ENCODE assay signal across 8 mouse cellular contexts in the genomic region with DNA sequence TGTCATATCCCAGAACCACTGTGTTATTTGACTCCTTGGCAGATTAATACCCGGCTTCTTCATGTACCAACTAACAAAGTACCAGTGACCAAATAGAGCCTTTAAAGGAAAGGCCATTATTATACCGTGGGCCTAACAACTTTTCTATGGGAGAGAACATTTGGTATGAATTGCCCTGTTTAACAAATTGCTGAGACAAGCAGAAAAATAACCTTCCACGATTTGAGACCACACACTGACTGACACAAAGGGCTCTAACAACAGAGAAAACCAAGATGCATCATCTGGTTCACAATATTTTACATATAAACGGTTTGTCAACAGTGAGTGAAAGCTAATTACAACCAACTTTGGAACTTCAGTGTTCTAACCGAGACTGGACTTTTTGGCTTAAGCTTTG. TPM values are rescaled to one million over a fixed set of nuclear protein-coding genes. Genes with fewer than 3 reads are reported as not detected.
A peak's percentile ranks its signal among the peaks of the same experiment; 100 is the strongest.
DNase-seq lines count a peak whose midpoint lies in the region; ATAC-seq and TF ChIP-seq lines count a peak whose summit lies in the region.

No protein-coding gene starts in this region.

- no peak for TF ChIP-seq EP300 in lung, postnatal 0 days (IDR thresholded peaks at IDR 0.05)

- peak overlapping the region; percentile 93 for H3K4me3 ChIP-seq in lung, postnatal 0 days (ENCODE audit: low read depth, low read length)
- H3K4me3 ChIP-seq in limb, embryonic 11.5 days (ENCODE audit: low read depth, low read length): peak overlapping the region; percentile 89; the same call in 1 of the 2 replicates
- H3K4me3 ChIP-seq in stomach, embryonic 15.5 days (replicated peaks): peak overlapping the region; percentile 97

- peak overlapping the region; percentile 80 for H3K4me2 ChIP-seq in lung, postnatal 0 days (replicated peaks; ENCODE audit: low read depth, low read length)
- H3K4me2 ChIP-seq in limb, embryonic 11.5 days (ENCODE audit: low read depth, severe bottlenecking): peak overlapping the region; percentile 78
- H3K4me2 ChIP-seq in stomach, embryonic 15.5 days: peak overlapping the region; percentile 75

- WGBS in lung, postnatal 0 days: 14% methylated on average over 5 of the region's 5 CpGs
- 19% methylated on average over 5 of the region's 5 CpGs for WGBS in limb, embryonic 11.5 days
- 13% methylated on average over 5 of the region's 5 CpGs for WGBS in stomach, embryonic 15.5 days

- H3K9me3 ChIP-seq in lung, postnatal 0 days (ENCODE audit: low read length): no peaks in the 10 kb centered on the region
- no peaks in the 10 kb centered on the region; the same call in 1 of the 2 replicates for H3K9me3 ChIP-seq in limb, embryonic 11.5 days (ENCODE audit: control insufficient read depth, low read length)
- no peaks in the 10 kb centered on the region for H3K9me3 ChIP-seq in stomach, embryonic 15.5 days

- H3K36me3 ChIP-seq in lung, postnatal 0 days (ENCODE audit: insufficient read depth, low read length): peaks cover 3% of the 10 kb centered on the region; the same call in 1 of the 2 replicates
- H3K36me3 ChIP-seq in limb, embryonic 11.5 days (ENCODE audit: control insufficient read depth, insufficient read depth, low read length): no peaks in the 10 kb centered on the region
- peaks cover 7% of the 10 kb centered on the region; the same call in 1 of the 2 replicates for H3K36me3 ChIP-seq in stomach, embryonic 15.5 days

- DNase-seq in CD4-positive, CD25-positive, alpha-beta regulatory T cell, adult 2 months (ENCODE audit: low read depth, low spot score): peak; percentile 3
- DNase-seq in lung, postnatal 0 days (ENCODE audit: low spot score): no peak
- no peak for DNase-seq in lung, postnatal 10 days
- DNase-seq in limb, embryonic 11.5 days (ENCODE audit: low spot score): no peak
- DNase-seq in gastrocnemius, postnatal 36 days: no peak
- DNase-seq in gastrocnemius, adult 8-10 months (ENCODE audit: low spot score in 2 of 2): no peak

- H3K9ac ChIP-seq in lung, postnatal 0 days (replicated peaks; ENCODE audit: low read depth): peak overlapping the region; percentile 92; the same call in 1 of the 2 replicates
- no peak overlapping the region for H3K9ac ChIP-seq in limb, embryonic 11.5 days (ENCODE audit: low read length)
- H3K9ac ChIP-seq in stomach, embryonic 15.5 days: peak overlapping the region; percentile 95; the same call in 1 of the 2 replicates

- TF ChIP-seq CTCF in lung, postnatal 0 days (IDR thresholded peaks at IDR 0.05): no peak

- ATAC-seq in CD4-positive, CD25-positive, alpha-beta regulatory T cell, adult 4 months: no peak
- no peak for ATAC-seq in lung, postnatal 0 days
- ATAC-seq in limb, embryonic 11.5 days (ENCODE audit: insufficient number of reproducible peaks, low FRiP score, low TSS enrichment, low read depth): no peak
- no peak for ATAC-seq in stomach, embryonic 15.5 days (ENCODE audit: insufficient read depth, low FRiP score, low read depth)

- no peak overlapping the region for H3K27ac ChIP-seq in lung, postnatal 0 days (ENCODE audit: low read length)
- no peak overlapping the region for H3K27ac ChIP-seq in limb, embryonic 11.5 days (replicated peaks; ENCODE audit: low read depth, low read length)
- H3K27ac ChIP-seq in stomach, embryonic 15.5 days: no peak overlapping the region

- peaks cover 4% of the 10 kb centered on the region; the same call in 1 of the 2 replicates for H3K4me1 ChIP-seq in lung, postnatal 0 days (ENCODE audit: insufficient read depth, low read depth, low read length)
- no peaks in the 10 kb centered on the region for H3K4me1 ChIP-seq in limb, embryonic 11.5 days (ENCODE audit: control insufficient read depth, insufficient read depth, low read length)
- peaks cover 3% of the 10 kb centered on the region; the same call in 1 of the 2 replicates for H3K4me1 ChIP-seq in stomach, embryonic 15.5 days

- no peaks in the 10 kb centered on the region for H3K27me3 ChIP-seq in lung, postnatal 0 days (replicated peaks; ENCODE audit: insufficient read depth, low read length)
- no peaks in the 10 kb centered on the region for H3K27me3 ChIP-seq in limb, embryonic 11.5 days (ENCODE audit: control insufficient read depth, insufficient read depth, low read length)
- H3K27me3 ChIP-seq in stomach, embryonic 15.5 days (replicated peaks): no peaks in the 10 kb centered on the region

- intact Hi-C loops in gastrocnemius, postnatal 36 days (cut with DNase I): no loop called here

RNA-seq across cellular contexts. Expression of a gene that starts 1.0 kb away (rescaled TPM):
- polyA plus RNA-seq in CD4-positive, CD25-positive, alpha-beta regulatory T cell, adult 4 months (2017; shearing (Covaris generic)): 10 to 100 TPM; 12.9 to 13.7 TPM
- 78.8 and 81.5 TPM in 2 replicates for polyA plus RNA-seq in lung, postnatal 0 days (2015; fragmentation: Nextera tagmentation; extraction: Ambion mirVana)
- polyA plus RNA-seq in limb, embryonic 11.5 days (2014; fragmentation: Nextera tagmentation; extraction: Ambion mirVana): 55.5 and 73.6 TPM in 2 replicates
- 94.8 and 99.4 TPM in 2 replicates for polyA plus RNA-seq in stomach, embryonic 15.5 days (2015; fragmentation: Nextera tagmentation; extraction: Ambion mirVana)
- total RNA-seq in gastrocnemius, postnatal 36 days (2021): 10 to 100 TPM; 69.0 to 73.0 TPM
- total RNA-seq in gastrocnemius, adult 8-10 months (2022): 10 to 100 TPM; 66.4 to 84.8 (median 75.7) TPM

RNA-seq across cellular contexts. Expression of a gene that starts 25.4 kb away (rescaled TPM):
- 1 to 10 TPM in 1 of 2 experiments, not detected in 1; 1.6 TPM for polyA plus RNA-seq in CD4-positive, CD25-positive, alpha-beta regulatory T cell, adult 4 months (2017; shearing (Covaris generic))
- polyA plus RNA-seq in lung, postnatal 0 days (2015; fragmentation: Nextera tagmentation; extraction: Ambion mirVana): 2.5 and 3.5 TPM in 2 replicates
- polyA plus RNA-seq in limb, embryonic 11.5 days (2014; fragmentation: Nextera tagmentation; extraction: Ambion mirVana): 14.7 and 15.7 TPM in 2 replicates
- 14.2 and 17.3 TPM in 2 replicates for polyA plus RNA-seq in stomach, embryonic 15.5 days (2015; fragmentation: Nextera tagmentation; extraction: Ambion mirVana)
- total RNA-seq in gastrocnemius, postnatal 36 days (2021): 1 to 10 TPM; 2.8 to 3.6 TPM
- total RNA-seq in gastrocnemius, adult 8-10 months (2022): 1 to 10 TPM; 3.4 to 7.5 (median 6.9) TPM

RNA-seq across cellular contexts. Expression of a gene that starts 28.7 kb away (rescaled TPM):
- polyA plus RNA-seq in CD4-positive, CD25-positive, alpha-beta regulatory T cell, adult 4 months (2017; shearing (Covaris generic)): 100 to 1,000 TPM; 223 to 232 TPM
- 138 and 158 TPM in 2 replicates for polyA plus RNA-seq in lung, postnatal 0 days (2015; fragmentation: Nextera tagmentation; extraction: Ambion mirVana)
- 197 and 238 TPM in 2 replicates for polyA plus RNA-seq in limb, embryonic 11.5 days (2014; fragmentation: Nextera tagmentation; extraction: Ambion mirVana)
- polyA plus RNA-seq in stomach, embryonic 15.5 days (2015; fragmentation: Nextera tagmentation; extraction: Ambion mirVana): 271 and 354 TPM in 2 replicates
- total RNA-seq in gastrocnemius, postnatal 36 days (2021): 10 to 100 TPM; 36.2 to 42.6 TPM
- total RNA-seq in gastrocnemius, adult 8-10 months (2022): 10 to 100 TPM; 23.8 to 40.7 (median 33.9) TPM
